Mouse (Mus musculus) neural tube, embryonic 11.5 days (tissue): ENCODE results near the gene Cntnap1. TPM values are rescaled to one million over a fixed set of nuclear protein-coding genes. Genes with fewer than 3 reads are reported as not detected.
"Not testable (repeated sequence)": the region's sequence is repeated elsewhere in the genome, so short reads cannot be mapped to it uniquely, and the experiment has no call there.

Experiments
- ATAC-seq: fragments of 200-750 bp; cut with Nextera tagmentation; 2 replicates; pipeline ENCODE4 v1.8.0; 2017; ENCODE audit warnings: moderate number of reproducible peaks, mild to moderate bottlenecking, moderate TSS enrichment, moderate library complexity; ENCODE audit not compliant: insufficient read depth, low FRiP score, low TSS enrichment
- DNase-seq: peaks from one replicate; pipeline ENCODE4 v3.0.0-alpha.2; 2015; ENCODE audit warnings: low spot score
- H3K27ac ChIP-seq: fragments of 300-500 bp; sonication (generic); 2 replicates; pipeline ENCODE4 v1.5.1; 2014; ENCODE audit warnings: low read depth, mild to moderate bottlenecking, low read length
- H3K27me3 ChIP-seq: fragments of 300-500 bp; sonication (generic); 2 replicates; pipeline ENCODE4 v1.6.1; 2014; ENCODE audit warnings: mild to moderate bottlenecking, low read length, mixed read lengths; ENCODE audit not compliant: control insufficient read depth, insufficient read depth
- H3K36me3 ChIP-seq: fragments of 300-500 bp; sonication (generic); 2 replicates; pipeline ENCODE4 v1.6.1; 2014; ENCODE audit warnings: mild to moderate bottlenecking, low read length, moderate library complexity, mixed read lengths; ENCODE audit not compliant: control insufficient read depth, insufficient read depth
- H3K4me1 ChIP-seq: fragments of 300-500 bp; sonication (generic); 2 replicates; pipeline ENCODE4 v1.6.1; 2014; ENCODE audit warnings: low read length, mixed read lengths; ENCODE audit not compliant: control insufficient read depth, insufficient read depth
- H3K4me2 ChIP-seq: fragments of 300-500 bp; sonication (generic); 2 replicates; pipeline ENCODE4 v1.6.1; 2014; ENCODE audit warnings: low read depth, mild to moderate bottlenecking, moderate library complexity
- H3K4me3 ChIP-seq: fragments of 300-500 bp; sonication (generic); 2 replicates; pipeline ENCODE4 v1.5.1; 2014; ENCODE audit warnings: low read depth, low read length
- H3K9ac ChIP-seq: fragments of 300-500 bp; sonication (generic); 2 replicates; pipeline ENCODE4 v1.6.1; 2014; ENCODE audit warnings: mild to moderate bottlenecking, low read length
- H3K9me3 ChIP-seq: fragments of 300-500 bp; sonication (generic); 2 replicates; pipeline ENCODE4 v1.6.1; 2016; ENCODE audit warnings: low read length; ENCODE audit not compliant: control insufficient read depth
- whole genome bisulfite sequencing: fragments of 180-500 bp; shearing (Covaris S2); extraction: QIAGEN DNeasy Blood & Tissue Kit; methylation state at CpG from one replicate; pipeline ENCODE4 v1.1.7; 2014; 5-methylcytosine and 5-hydroxymethylcytosine counted together
- polyA plus RNA-seq: library from polyadenylated mRNA; unstranded; fragments of >200 nt; fragmentation: Nextera tagmentation; extraction: Ambion mirVana; gene quantifications from 2 replicates; pipeline ENCODE4 v1.2.1, GENCODE M21; 2014

Gene Cntnap1
- polyA plus RNA-seq, 1 experiment from 2014 or later: 0.94 TPM

DNA sequence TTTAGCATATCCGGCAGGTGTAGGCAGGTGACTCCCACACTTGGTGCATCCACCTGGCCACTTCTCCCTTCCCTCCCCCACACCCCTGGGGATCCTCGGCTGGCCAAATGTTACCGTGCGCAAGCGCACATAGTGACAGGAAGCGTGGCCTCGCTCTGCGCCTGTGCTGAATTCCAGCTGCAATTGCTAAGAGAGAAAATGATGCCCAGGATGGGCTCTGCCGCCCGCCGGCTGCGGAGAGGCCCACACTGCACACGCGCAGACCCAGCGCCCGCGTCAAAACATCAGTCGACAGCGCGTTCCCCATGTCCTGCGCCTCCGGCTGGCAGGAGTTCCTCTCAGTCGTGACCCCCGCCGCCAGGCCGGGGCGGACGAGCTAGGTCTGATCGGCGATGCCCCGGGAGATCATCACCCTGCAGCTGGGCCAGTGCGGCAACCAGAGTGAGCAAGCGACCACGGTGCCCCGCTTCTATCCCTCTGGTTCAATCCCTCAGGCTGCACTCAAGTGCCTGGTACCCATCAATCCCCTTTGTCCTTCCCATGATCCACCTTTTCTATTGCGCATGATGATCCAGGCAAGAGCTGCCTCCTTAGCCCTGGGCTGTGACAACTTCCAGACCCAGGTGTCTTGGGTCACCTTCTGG, 14.5 kb upstream of the Cntnap1 start, which contains the start of gene Tubg2:
Gene Tubg2 (plus strand): TSS at position 180 of the 644 bp plus-strand sequence.
- 2% methylated on average over 36 of the region's 36 CpGs for WGBS
- Histone ChIP-seq H3K4me3 (peak within 1 kb of the TSS; percentile 24), H3K4me1 (no peaks in the 10 kb centered on the region), H3K36me3 (no peaks in the 10 kb centered on the region), H3K9me3 (no peaks in the 10 kb centered on the region), H3K27me3 (peaks cover 4% of the 10 kb centered on the region; the same call in 1 of the 2 replicates), H3K27ac (no peak within 1 kb of the TSS), H3K4me2 (peak within 1 kb of the TSS; percentile 51), H3K9ac (peak within 1 kb of the TSS; percentile 45)
- ATAC-seq: peak; percentile 20; the same call in 1 of the 2 replicates
- DNase-seq: peak; percentile 75

GRCm38 (mm10) chr11:101160151-101160550, 10.2 kb upstream of the Cntnap1 start:
- H3K9me3 ChIP-seq, H3K36me3 ChIP-seq, H3K4me2 ChIP-seq, ATAC-seq, H3K4me3 ChIP-seq, H3K4me1 ChIP-seq, DNase-seq, H3K9ac ChIP-seq, H3K27ac ChIP-seq: not testable (repeated sequence)
- H3K27me3 ChIP-seq: peaks cover 38% of the 10 kb centered on the region
- WGBS: 71% methylated on average over 8 of the region's 10 CpGs

- H3K27me3 ChIP-seq: peaks cover 46% of the 10 kb centered on the region
- H3K4me1 ChIP-seq, DNase-seq, H3K4me2 ChIP-seq, H3K9ac ChIP-seq, H3K9me3 ChIP-seq, H3K27ac ChIP-seq, H3K36me3 ChIP-seq, ATAC-seq, H3K4me3 ChIP-seq: not testable (repeated sequence)
- WGBS: 80% methylated on average over 5 of the region's 8 CpGs
Measured at GRCm38 (mm10) chr11:101160981-101161505, 9.3 kb upstream of the Cntnap1 start.

DNA sequence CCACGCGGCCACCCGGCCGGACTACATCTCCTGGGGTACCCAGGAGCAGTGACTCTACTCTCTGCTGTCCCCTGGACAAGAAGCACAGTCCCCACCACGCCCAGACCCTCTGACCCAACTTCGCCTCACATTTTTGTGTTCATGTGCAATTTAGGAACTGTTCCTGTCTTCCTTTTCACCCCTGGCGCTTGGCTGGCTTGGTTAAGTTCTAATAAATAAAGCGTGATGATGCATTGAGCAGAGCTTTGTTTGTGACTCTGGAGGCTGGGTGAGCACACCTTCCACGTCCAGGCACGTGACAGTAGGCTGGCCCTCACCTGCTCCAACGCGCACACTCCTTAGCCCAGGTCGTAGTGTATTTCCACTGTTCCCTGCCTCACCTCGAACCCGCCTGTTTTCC, 8.8 kb upstream of the Cntnap1 start:
- no peaks in the 10 kb centered on the region for H3K36me3 ChIP-seq
- no peak overlapping the region for H3K27ac ChIP-seq
- no peak overlapping the region for H3K4me3 ChIP-seq
- H3K9ac ChIP-seq: no peak overlapping the region
- DNase-seq (no peak), ATAC-seq (no peak)
- 82% methylated on average over 15 of the region's 15 CpGs for WGBS
- H3K9me3 ChIP-seq: no peaks in the 10 kb centered on the region
- no peak overlapping the region for H3K4me2 ChIP-seq
- H3K27me3 ChIP-seq: peaks cover 52% of the 10 kb centered on the region
- peaks cover 6% of the 10 kb centered on the region; the same call in 1 of the 2 replicates for H3K4me1 ChIP-seq

- Histone ChIP-seq H3K9me3 (no peaks in the 10 kb centered on the region), H3K36me3 (no peaks in the 10 kb centered on the region), H3K27ac (no peak overlapping the region), H3K27me3 (peaks cover 59% of the 10 kb centered on the region), H3K4me3 (no peak overlapping the region), H3K9ac (no peak overlapping the region), H3K4me1 (peaks cover 6% of the 10 kb centered on the region; the same call in 1 of the 2 replicates), H3K4me2 (no peak overlapping the region)
- ATAC-seq: no peak
- DNase-seq: no peak
- 52% methylated on average over 5 of the region's 5 CpGs for WGBS
Measured at GRCm38 (mm10) chr11:101162301-101162700, 8.0 kb upstream of the Cntnap1 start.

- no peak overlapping the region for H3K27ac ChIP-seq
- ATAC-seq (no peak), DNase-seq (no peak)
- H3K36me3 ChIP-seq: no peaks in the 10 kb centered on the region
- 51% methylated on average over 5 of the region's 5 CpGs for WGBS
- H3K4me2 ChIP-seq: no peak overlapping the region
- H3K27me3 ChIP-seq: peaks cover 60% of the 10 kb centered on the region
- H3K9me3 ChIP-seq: no peaks in the 10 kb centered on the region
- no peak overlapping the region for H3K9ac ChIP-seq
- H3K4me1 ChIP-seq: peaks cover 6% of the 10 kb centered on the region; the same call in 1 of the 2 replicates
- no peak overlapping the region for H3K4me3 ChIP-seq
Measured at GRCm38 (mm10) chr11:101162772-101163171, 7.6 kb upstream of the Cntnap1 start.

DNA sequence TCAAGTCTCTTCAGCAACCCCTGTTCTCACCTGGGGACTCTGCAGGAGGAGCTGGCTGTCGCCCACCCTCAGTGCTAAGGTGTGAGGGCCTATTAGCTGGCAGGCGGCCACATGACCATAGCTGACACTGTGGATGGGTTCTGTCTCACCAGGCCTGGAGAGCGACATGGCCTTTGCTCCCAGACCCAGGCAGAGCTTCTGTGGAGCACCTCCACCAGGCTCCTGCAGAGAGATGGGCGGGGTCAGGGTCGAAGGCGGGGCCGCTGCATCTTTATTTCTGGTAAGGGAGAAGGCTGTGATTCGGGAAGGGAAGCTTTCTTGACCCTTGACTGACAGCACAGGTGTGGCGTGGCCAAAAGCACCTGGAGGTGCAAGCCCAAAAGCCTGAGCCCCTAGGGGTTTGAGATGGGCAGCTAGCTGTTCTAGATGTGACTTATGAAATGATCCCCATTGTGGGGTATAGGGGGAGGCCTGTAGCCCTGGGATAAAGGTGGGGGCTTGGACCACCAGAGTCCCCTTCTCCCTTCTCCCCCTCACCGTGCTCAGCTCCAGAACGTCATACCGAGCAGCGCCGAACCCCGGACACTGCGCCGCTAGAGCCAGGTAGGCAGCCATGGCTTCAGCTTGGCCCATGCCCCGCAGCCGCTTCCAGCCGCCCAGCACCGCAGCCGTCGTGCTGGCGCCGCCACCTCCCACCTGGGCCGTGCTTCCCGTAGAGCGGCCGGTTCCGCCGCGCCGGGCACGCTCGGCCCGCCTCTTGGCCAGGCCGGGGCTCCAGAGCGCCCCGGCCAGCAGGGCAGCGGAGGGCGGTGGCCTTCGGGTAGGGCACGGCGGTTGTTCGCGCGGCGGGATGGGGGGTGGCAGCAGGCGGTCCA, 6.6 kb upstream of the Cntnap1 start:
- Histone ChIP-seq H3K27me3 (peaks cover 69% of the 10 kb centered on the region), H3K4me1 (peaks cover 6% of the 10 kb centered on the region; the same call in 1 of the 2 replicates), H3K4me2 (peak overlapping the region; percentile 35), H3K36me3 (no peaks in the 10 kb centered on the region), H3K9me3 (no peaks in the 10 kb centered on the region), H3K9ac (peak overlapping the region; percentile 8; the same call in 1 of the 2 replicates), H3K4me3 (peak overlapping the region; percentile 20), H3K27ac (no peak overlapping the region)
- no peak for ATAC-seq
- DNase-seq: no peak
- WGBS: 6% methylated on average over 49 of the region's 49 CpGs

GRCm38 (mm10) chr11:101164351-101164665, 6.0 kb upstream of the Cntnap1 start:
- no peak for DNase-seq
- Histone ChIP-seq H3K4me1 (peaks cover 7% of the 10 kb centered on the region; the same call in 1 of the 2 replicates), H3K4me2 (peak overlapping the region; percentile 35), H3K4me3 (peak overlapping the region; percentile 20), H3K27ac (no peak overlapping the region), H3K9me3 (no peaks in the 10 kb centered on the region), H3K36me3 (no peaks in the 10 kb centered on the region), H3K27me3 (peaks cover 75% of the 10 kb centered on the region), H3K9ac (peak overlapping the region; percentile 8; the same call in 1 of the 2 replicates)
- no peak for ATAC-seq
- 1% methylated on average over 21 of the region's 21 CpGs for WGBS
